Mouse (Mus musculus) myocyte (in vitro differentiated cells): ENCODE measurements around the gene Scn10a.

Experiments
- CEBPB ChIP-seq: IDR thresholded peaks from 2 replicates; pipeline ENCODE4 v1.6.1; 2011; ENCODE audit warnings: mild to moderate bottlenecking, moderate library complexity; ENCODE audit not compliant: poor library complexity, insufficient read depth, severe bottlenecking
- E2F4 ChIP-seq: IDR thresholded peaks from one replicate; pipeline ENCODE4 v1.6.1; 2011; ENCODE audit warnings: mild to moderate bottlenecking, control low read depth, moderate library complexity; ENCODE audit not compliant: insufficient read depth
- MAX ChIP-seq: IDR thresholded peaks from one replicate; pipeline ENCODE4 v1.6.1; 2011; ENCODE audit warnings: low read depth, mild to moderate bottlenecking, control low read depth
- MYOD1 ChIP-seq, 3 experiments: IDR thresholded peaks; one replicate each; pipeline ENCODE4 v1.6.1; 2011; ENCODE audit warnings: control low read depth in 2 of 3, low read depth in 2 of 3, mild to moderate bottlenecking in 2 of 3, moderate library complexity in 1 of 3; ENCODE audit not compliant: insufficient read length in 2 of 3, control insufficient read depth in 1 of 3
- POLR2A ChIP-seq: IDR thresholded peaks from one replicate; pipeline ENCODE4 v1.6.1; 2011; ENCODE audit warnings: low read depth, mild to moderate bottlenecking, control low read depth, moderate library complexity; ENCODE audit not compliant: insufficient read length
- POLR2AphosphoS2 ChIP-seq: IDR thresholded peaks from one replicate; pipeline ENCODE4 v1.6.1; 2011; ENCODE audit warnings: low read depth, control low read depth; ENCODE audit not compliant: insufficient read length
- TCF12 ChIP-seq: IDR thresholded peaks from one replicate; pipeline ENCODE4 v1.6.1; 2011; ENCODE audit warnings: mild to moderate bottlenecking, control low read depth; ENCODE audit not compliant: poor library complexity, insufficient read depth, severe bottlenecking
- TCF3 ChIP-seq: IDR thresholded peaks from one replicate; pipeline ENCODE4 v1.6.1; 2011; ENCODE audit warnings: low read depth, control low read depth; ENCODE audit not compliant: insufficient read length
- USF1 ChIP-seq: IDR thresholded peaks from one replicate; pipeline ENCODE4 v1.6.1; 2011; ENCODE audit warnings: low read depth, mild to moderate bottlenecking, control low read depth, moderate library complexity

- no peak for TF ChIP-seq E2F4
- no peak for TF ChIP-seq POLR2A
- TF ChIP-seq MAX = no peak
- TF ChIP-seq TCF3 = no peak
- TF ChIP-seq POLR2AphosphoS2 = no peak
- no peak for TF ChIP-seq USF1
- TF ChIP-seq TCF12 = no peak
- no peak for TF ChIP-seq MYOD1 (IDR thresholded peaks at IDR 0.05; ENCODE audit: control insufficient read depth in 1 of 3, insufficient read length in 2 of 3, low read depth in 2 of 3)
- no peak for TF ChIP-seq CEBPB
Observed at GRCm38 (mm10) chr9:119568732-119569131, 150.4 kb downstream of the Scn10a start.
